Mouse (Mus musculus) c-Kit-positive CD71-negative TER-119-negative erythroid progenitor cells, embryonic 14.5 days (primary cell): ENCODE data around the gene Fam81a.

Source experiments
- DNase-seq: peaks from one replicate; pipeline ENCODE4 v3.0.0-alpha.2; 2013; ENCODE audit warnings: low read depth

Gene Fam81a

DNA sequence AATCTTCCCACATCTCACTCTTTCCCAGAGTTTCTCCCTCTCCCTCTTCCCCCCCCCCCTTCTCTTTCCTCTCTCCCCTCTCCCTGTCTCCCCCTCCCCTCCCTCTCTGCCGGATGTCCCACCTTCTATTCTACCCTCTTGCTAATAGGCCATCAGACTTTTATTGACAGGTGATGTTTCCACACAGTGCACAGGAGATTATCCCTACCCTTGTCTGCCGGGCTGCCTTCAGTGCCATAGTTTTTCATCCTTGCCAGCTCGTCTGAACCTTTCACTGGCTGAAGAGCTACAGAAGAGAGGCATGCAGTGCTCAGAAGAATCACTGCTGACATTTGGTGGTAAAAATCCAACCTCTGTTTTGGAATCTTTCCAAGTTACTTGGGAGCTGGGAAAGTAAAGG, 88.9 kb downstream of the Fam81a start:
- no peak for DNase-seq

- no peak for DNase-seq
These were observed 89.6 kb downstream of the Fam81a start for GRCm38 (mm10) chr9:70052730-70053129.

DNA sequence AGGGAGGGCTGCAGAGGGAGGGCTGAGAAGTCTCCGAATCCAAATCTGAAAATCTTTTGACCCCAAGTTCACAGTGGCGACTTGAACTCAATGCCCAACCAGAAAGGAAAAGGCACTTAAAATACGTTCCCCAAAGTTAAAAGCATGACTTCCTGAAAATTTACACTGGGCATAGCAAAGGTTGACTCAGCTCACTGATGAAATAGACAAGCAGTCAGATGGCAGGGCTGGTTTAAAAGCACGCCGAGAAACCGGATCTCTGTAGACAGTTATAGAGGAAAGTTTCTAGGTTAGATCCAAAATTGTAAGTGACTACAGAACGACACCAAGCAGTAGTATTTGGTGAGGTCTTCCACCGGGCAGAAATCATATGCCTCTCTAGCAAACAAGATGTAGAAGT, 92.5 kb downstream of the Fam81a start:
- no peak for DNase-seq

DNA sequence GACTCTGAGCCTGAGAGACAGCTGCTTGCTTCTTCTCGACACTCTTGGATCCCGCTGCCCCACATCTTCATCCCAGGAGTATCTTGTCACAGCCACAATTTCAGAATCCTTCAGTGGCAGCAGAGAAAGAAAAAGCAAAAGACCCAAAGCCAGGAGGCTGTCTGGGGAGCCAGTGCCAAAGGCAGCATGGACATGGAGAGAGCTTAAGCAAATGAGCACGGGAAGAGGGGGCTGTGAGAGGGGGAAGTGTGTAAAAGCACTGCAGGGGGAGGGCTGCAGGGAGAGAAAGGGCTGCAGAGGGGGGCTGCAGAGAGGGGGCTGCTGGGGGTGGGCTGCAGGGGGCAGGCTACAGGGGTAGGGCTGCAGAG, 93.0 kb downstream of the Fam81a start:
- DNase-seq, result no peak

DNA sequence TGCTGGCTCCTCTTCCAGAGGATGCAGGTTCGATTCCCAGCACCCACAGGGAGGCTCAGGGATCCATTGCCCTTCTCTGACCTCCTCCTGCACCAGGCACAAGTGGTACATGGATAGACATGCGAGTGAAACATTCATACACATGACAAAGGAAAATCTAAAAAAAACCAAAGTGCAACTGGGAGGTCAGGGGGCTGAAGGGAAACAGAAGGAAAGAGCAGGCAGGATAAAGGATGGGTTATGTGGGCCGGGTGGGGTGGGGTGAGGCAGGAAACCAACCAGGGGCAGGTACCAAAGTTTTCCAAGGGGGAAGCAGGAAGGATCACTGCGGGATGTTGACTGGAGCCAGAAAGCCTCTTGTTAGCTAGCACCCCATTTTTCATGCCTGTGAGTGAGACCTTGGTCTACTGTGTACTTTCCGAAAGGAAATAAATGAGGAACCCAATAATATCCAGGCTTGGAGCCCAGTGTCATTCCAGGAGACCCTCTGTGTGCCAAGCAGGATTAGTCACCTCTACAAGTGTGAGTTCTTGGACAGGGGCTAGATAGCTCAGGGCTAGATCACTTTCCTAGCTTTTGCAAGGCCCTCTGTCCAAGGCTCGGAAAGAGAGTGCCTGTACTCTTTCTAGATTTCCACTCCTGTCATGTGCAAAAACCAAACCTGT, 93.5 kb downstream of the Fam81a start:
- DNase-seq, result no peak

DNA sequence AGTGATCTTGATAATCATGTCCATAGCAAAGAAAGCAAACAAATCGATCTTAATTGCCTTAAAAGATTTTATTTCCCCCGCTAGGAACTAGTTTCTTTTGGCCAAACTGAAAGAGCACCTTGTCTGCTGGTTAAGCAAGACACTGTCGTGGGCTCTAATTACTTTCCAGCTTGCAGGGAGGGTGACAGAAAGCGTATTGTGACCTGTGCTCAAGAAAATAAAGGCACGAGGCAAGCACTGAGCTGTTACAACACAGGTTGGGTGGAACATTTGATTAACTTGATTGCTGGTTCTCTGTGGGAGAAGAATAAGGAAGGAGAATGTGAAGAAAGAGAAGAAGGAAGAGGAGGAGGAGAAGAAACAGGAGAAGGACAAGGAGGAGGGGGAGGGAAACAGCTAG, 94.1 kb downstream of the Fam81a start:
- no peak for DNase-seq

- no peak for DNase-seq
These were observed 94.5 kb downstream of the Fam81a start for GRCm38 (mm10) chr9:70047839-70048238.

- no peak for DNase-seq
These were observed 96.1 kb downstream of the Fam81a start for GRCm38 (mm10) chr9:70046255-70046654.

- no peak for DNase-seq
These were observed 97.5 kb downstream of the Fam81a start for GRCm38 (mm10) chr9:70044865-70045264.

DNA sequence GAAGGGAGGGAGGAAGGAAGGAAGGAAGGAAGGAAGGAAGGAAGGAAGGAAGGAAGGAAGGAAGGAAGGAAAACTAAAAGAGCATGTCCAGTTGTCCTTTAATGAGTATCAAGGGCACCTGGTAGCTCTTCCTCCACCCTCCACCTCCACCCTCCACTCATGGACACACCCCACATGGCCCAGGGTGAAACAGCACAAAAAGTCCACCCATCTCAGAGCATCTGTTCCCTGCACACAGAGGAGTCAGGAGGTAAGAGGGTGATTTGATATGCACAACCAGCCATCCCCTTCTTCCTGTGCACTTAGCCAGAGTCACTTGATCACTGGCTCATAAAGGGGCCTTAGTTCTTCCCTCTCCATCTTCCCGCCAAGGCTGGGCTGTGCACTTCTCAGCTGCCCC, 99.4 kb downstream of the Fam81a start:
- no peak for DNase-seq

DNA sequence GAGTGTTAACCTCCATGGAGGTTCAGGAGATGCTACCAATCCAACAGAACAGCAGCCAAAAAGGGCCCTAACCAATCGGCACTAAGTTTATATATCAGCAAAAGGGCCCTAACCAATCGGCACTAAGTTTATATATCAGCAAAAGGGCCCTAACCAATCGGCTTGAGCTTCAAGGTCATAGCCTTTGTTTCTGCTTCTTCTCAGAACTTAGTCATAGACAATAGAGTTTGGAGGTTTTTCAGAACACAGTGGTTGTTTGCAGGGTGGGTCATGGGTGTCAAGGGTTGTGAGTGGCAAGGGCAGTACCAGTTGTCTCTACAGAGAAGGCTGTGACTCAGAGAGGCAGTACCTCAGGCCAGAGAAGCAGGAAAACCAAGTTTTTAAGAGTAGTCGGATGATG, 100.2 kb downstream of the Fam81a start:
- DNase-seq, result no peak

DNA sequence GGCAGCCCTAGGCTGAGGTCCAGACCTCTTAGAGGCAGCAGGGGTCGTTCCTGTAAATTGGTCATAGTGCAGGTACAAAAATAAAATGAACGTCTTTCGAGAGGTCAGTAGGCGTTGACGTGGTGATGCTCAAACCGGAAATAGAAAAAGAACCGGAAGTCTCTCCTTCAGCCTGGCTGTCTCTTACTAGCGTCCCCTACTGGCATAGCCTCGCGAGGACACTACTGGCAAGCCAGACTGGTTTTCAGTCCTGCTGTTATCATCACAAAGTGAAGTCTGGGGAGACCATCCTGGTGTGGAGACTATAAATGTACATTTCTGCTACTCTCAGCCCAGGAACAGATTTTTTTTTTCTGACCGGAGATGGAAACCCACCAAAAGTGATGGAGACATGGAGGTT, 101.8 kb downstream of the Fam81a start:
- DNase-seq, result no peak

DNA sequence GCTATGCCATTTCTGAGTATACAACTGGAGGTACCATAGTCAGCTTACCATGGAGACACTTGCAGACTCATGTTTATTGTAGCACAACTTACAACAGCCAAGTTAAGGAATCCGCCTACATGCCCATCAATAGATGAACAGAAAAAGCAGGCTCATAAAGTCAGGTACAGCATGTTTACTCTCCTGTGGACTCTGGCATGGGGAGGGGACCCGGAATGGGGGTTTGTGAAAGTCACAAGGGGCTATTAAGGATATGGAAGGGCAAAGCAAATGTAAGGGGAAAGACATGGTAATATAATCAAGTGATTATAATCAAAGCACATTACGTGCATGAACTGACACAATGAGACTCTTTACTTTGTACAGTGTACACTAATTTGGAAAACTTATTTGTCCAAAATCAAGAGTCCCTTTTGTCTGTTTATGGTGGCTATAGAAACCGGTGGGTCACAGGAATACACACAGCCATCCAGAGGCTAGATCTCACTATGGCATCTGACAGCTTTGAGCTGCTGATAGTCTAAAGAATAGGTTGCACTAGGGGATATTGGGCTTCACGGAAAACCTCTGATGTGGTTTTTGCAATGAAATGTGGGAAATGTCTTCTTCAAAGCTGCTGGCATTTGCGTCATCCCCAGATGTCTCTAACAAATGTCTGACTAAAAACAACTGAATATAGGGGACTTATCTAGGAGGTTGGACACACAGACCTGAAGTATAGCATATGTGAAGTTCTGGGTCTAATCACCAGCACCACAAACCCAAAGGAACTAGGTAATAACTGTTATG, 102.6 kb downstream of the Fam81a start:
- DNase-seq, result no peak
